Mouse (Mus musculus): ENCODE results near the gene Sh2b3.
A peak's percentile ranks its signal among the peaks of the same experiment; 100 is the strongest.

The Sh2b3 gene

GRCm38 (mm10) chr5:121845361-121845760 lies 7.9 kb upstream of the Sh2b3 start:
- no peak for DNase-seq (ENCODE audit: low spot score in 2 of 2)

- no peak for DNase-seq (ENCODE audit: low spot score in 2 of 2)
Observed at GRCm38 (mm10) chr5:121843138-121843905, 5.9 kb upstream of the Sh2b3 start.

- DNase-seq (ENCODE audit: low spot score in 2 of 2) = peak in 1 of 2 experiments; percentile 67
Observed at GRCm38 (mm10) chr5:121842665-121843118, 5.2 kb upstream of the Sh2b3 start.

- DNase-seq (ENCODE audit: low spot score in 2 of 2) = no peak
Observed at GRCm38 (mm10) chr5:121841973-121842372, 4.5 kb upstream of the Sh2b3 start.

GRCm38 (mm10) chr5:121841516-121841915 lies 4.1 kb upstream of the Sh2b3 start:
- no peak for DNase-seq (ENCODE audit: low spot score in 2 of 2)

- DNase-seq (ENCODE audit: low spot score in 2 of 2) = no peak
Observed at GRCm38 (mm10) chr5:121839128-121839473, 1.7 kb upstream of the Sh2b3 start.

- DNase-seq (ENCODE audit: low spot score in 2 of 2) = no peak
Observed at GRCm38 (mm10) chr5:121838341-121839127, 1.1 kb upstream of the Sh2b3 start.

- peak; percentile 76 to 78 for DNase-seq (ENCODE audit: low spot score in 2 of 2)
Observed at GRCm38 (mm10) chr5:121836692-121837415, 592 bp downstream of the Sh2b3 start.

GRCm38 (mm10) chr5:121835949-121836691 lies 1.3 kb downstream of the Sh2b3 start:
- no peak for DNase-seq (ENCODE audit: low spot score in 2 of 2)

GRCm38 (mm10) chr5:121834991-121835747 lies 2.3 kb downstream of the Sh2b3 start:
- DNase-seq (ENCODE audit: low spot score in 2 of 2) = no peak

GRCm38 (mm10) chr5:121834241-121834606 lies 3.2 kb downstream of the Sh2b3 start:
- DNase-seq (ENCODE audit: low spot score in 2 of 2) = no peak

- no peak for DNase-seq (ENCODE audit: low spot score in 2 of 2)
Observed at GRCm38 (mm10) chr5:121833572-121834240, 3.7 kb downstream of the Sh2b3 start.

- DNase-seq (ENCODE audit: low spot score in 2 of 2) = no peak
Observed at GRCm38 (mm10) chr5:121833159-121833558, 4.3 kb downstream of the Sh2b3 start.

- no peak for DNase-seq (ENCODE audit: low spot score in 2 of 2)
Observed at GRCm38 (mm10) chr5:121832376-121833155, 4.9 kb downstream of the Sh2b3 start.

- DNase-seq (ENCODE audit: low spot score in 2 of 2) = no peak
Observed at GRCm38 (mm10) chr5:121831002-121831601, 6.3 kb downstream of the Sh2b3 start.

- no peak for DNase-seq (ENCODE audit: low spot score in 2 of 2)
Observed at GRCm38 (mm10) chr5:121828491-121829432, 8.7 kb downstream of the Sh2b3 start.

- no peak for DNase-seq (ENCODE audit: low spot score in 2 of 2)
Observed at GRCm38 (mm10) chr5:121827876-121828275, 9.6 kb downstream of the Sh2b3 start.

GRCm38 (mm10) chr5:121825606-121826005 lies 11.8 kb downstream of the Sh2b3 start:
- no peak for DNase-seq (ENCODE audit: low spot score in 2 of 2)
